Mouse (Mus musculus) limb, embryonic 11.5 days (tissue): Measurements from ENCODE around the gene Myh6. TPM values are rescaled to one million over a fixed set of nuclear protein-coding genes. Genes with fewer than 3 reads are reported as not detected.

Source experiments
- ATAC-seq: fragments of 200-750 bp; cut with Nextera tagmentation; 2 replicates; pipeline ENCODE4 v1.8.0; 2017; ENCODE audit warnings: low read depth; ENCODE audit not compliant: insufficient number of reproducible peaks, low FRiP score, low TSS enrichment
- DNase-seq: peaks from one replicate; pipeline ENCODE4 v3.0.0-alpha.2; 2015; ENCODE audit warnings: low spot score
- H3K27ac ChIP-seq: fragments of 300-500 bp; sonication (generic); replicated peaks from 2 replicates; pipeline ENCODE4 v1.5.1; 2014; ENCODE audit warnings: low read depth, mild to moderate bottlenecking, low read length
- H3K27me3 ChIP-seq: fragments of 300-500 bp; sonication (generic); 2 replicates; pipeline ENCODE4 v1.6.1; 2014; ENCODE audit warnings: mild to moderate bottlenecking, low read length, mixed read lengths; ENCODE audit not compliant: control insufficient read depth, insufficient read depth
- H3K36me3 ChIP-seq: fragments of 300-500 bp; sonication (generic); 2 replicates; pipeline ENCODE4 v1.6.1; 2014; ENCODE audit warnings: mild to moderate bottlenecking, low read length, moderate library complexity, mixed read lengths; ENCODE audit not compliant: control insufficient read depth, insufficient read depth
- H3K4me1 ChIP-seq: fragments of 300-500 bp; sonication (generic); 2 replicates; pipeline ENCODE4 v1.6.1; 2014; ENCODE audit warnings: low read length, mixed read lengths; ENCODE audit not compliant: control insufficient read depth, insufficient read depth
- H3K4me2 ChIP-seq: fragments of 300-500 bp; sonication (generic); 2 replicates; pipeline ENCODE4 v1.6.1; 2014; ENCODE audit warnings: low read depth, mild to moderate bottlenecking, moderate library complexity; ENCODE audit not compliant: severe bottlenecking
- H3K4me3 ChIP-seq: fragments of 300-500 bp; sonication (generic); 2 replicates; pipeline ENCODE4 v1.5.1; 2014; ENCODE audit warnings: low read depth, low read length
- H3K9ac ChIP-seq: fragments of 300-500 bp; sonication (generic); 2 replicates; pipeline ENCODE4 v1.6.1; 2014; ENCODE audit warnings: mild to moderate bottlenecking, low read length
- H3K9me3 ChIP-seq: fragments of 300-500 bp; sonication (generic); 2 replicates; pipeline ENCODE4 v1.6.1; 2016; ENCODE audit warnings: low read length; ENCODE audit not compliant: control insufficient read depth
- WGBS: fragments of 180-500 bp; shearing (Covaris S2); extraction: QIAGEN DNeasy Blood & Tissue Kit; methylation state at CpG from one replicate; pipeline ENCODE4 v1.1.7; 2014; 5-methylcytosine and 5-hydroxymethylcytosine counted together
- polyA plus RNA-seq: library from polyadenylated mRNA; unstranded; fragments of >200 nt; fragmentation: Nextera tagmentation; extraction: Ambion mirVana; gene quantifications from 2 replicates; pipeline ENCODE4 v1.2.1, GENCODE M21; 2014

Gene Myh6
- polyA plus RNA-seq, 1 experiment from 2014 or later = 1.7 TPM

GRCm38 (mm10) chr14:54968344-54968743 lies 1.6 kb upstream of the Myh6 start:
- Histone ChIP-seq H3K4me3 (no peak overlapping the region), H3K4me2 (no peak overlapping the region)
- ATAC-seq = no peak

GRCm38 (mm10) chr14:54967874-54968273 lies 1.1 kb upstream of the Myh6 start:
- H3K4me2 ChIP-seq = no peak overlapping the region
- 82% methylated on average over 3 of the region's 3 CpGs for WGBS
- no peaks in the 10 kb centered on the region for H3K27me3 ChIP-seq
- no peak overlapping the region for H3K4me3 ChIP-seq
- no peaks in the 10 kb centered on the region for H3K36me3 ChIP-seq
- no peak overlapping the region for H3K27ac ChIP-seq
- peaks cover 3% of the 10 kb centered on the region; the same call in 1 of the 2 replicates for H3K4me1 ChIP-seq
- ATAC-seq = no peak
- H3K9ac ChIP-seq = no peak overlapping the region
- DNase-seq = no peak
- H3K9me3 ChIP-seq = no peaks in the 10 kb centered on the region

More at GRCm38 (mm10) chr14:54968344-54968743, 1.6 kb upstream of the Myh6 start:
- Histone ChIP-seq H3K4me1 (peaks cover 3% of the 10 kb centered on the region; the same call in 1 of the 2 replicates), H3K27ac (no peak overlapping the region), H3K36me3 (no peaks in the 10 kb centered on the region), H3K27me3 (no peaks in the 10 kb centered on the region), H3K9ac (no peak overlapping the region), H3K9me3 (no peaks in the 10 kb centered on the region)
- no peak for DNase-seq

GRCm38 (mm10) chr14:54965631-54966030 lies 1.1 kb downstream of the Myh6 start:
- Histone ChIP-seq H3K9me3 (no peaks in the 10 kb centered on the region), H3K4me1 (peaks cover 3% of the 10 kb centered on the region; the same call in 1 of the 2 replicates), H3K9ac (no peak overlapping the region), H3K4me3 (no peak overlapping the region), H3K27me3 (no peaks in the 10 kb centered on the region), H3K27ac (no peak overlapping the region), H3K36me3 (no peaks in the 10 kb centered on the region), H3K4me2 (no peak overlapping the region)
- ATAC-seq (no peak), DNase-seq (no peak)
- WGBS = 53% methylated on average over 6 of the region's 6 CpGs

GRCm38 (mm10) chr14:54965044-54965443 lies 1.7 kb downstream of the Myh6 start:
- H3K27ac ChIP-seq = no peak overlapping the region
- WGBS = 77% methylated on average over 15 of the region's 15 CpGs
- no peak overlapping the region for H3K9ac ChIP-seq
- H3K36me3 ChIP-seq = no peaks in the 10 kb centered on the region
- peaks cover 3% of the 10 kb centered on the region; the same call in 1 of the 2 replicates for H3K4me1 ChIP-seq
- no peaks in the 10 kb centered on the region for H3K27me3 ChIP-seq
- H3K9me3 ChIP-seq = no peaks in the 10 kb centered on the region
- no peak overlapping the region for H3K4me2 ChIP-seq
- no peak overlapping the region for H3K4me3 ChIP-seq
- ATAC-seq (no peak), DNase-seq (no peak)

GRCm38 (mm10) chr14:54963727-54964126 lies 3.0 kb downstream of the Myh6 start:
- no peaks in the 10 kb centered on the region for H3K27me3 ChIP-seq
- H3K9ac ChIP-seq = no peak overlapping the region
- no peaks in the 10 kb centered on the region for H3K36me3 ChIP-seq
- no peak overlapping the region for H3K4me2 ChIP-seq
- 92% methylated on average over 11 of the region's 11 CpGs for WGBS
- ATAC-seq (no peak), DNase-seq (no peak)
- H3K9me3 ChIP-seq = no peaks in the 10 kb centered on the region
- H3K4me3 ChIP-seq = no peak overlapping the region
- H3K4me1 ChIP-seq = peaks cover 3% of the 10 kb centered on the region; the same call in 1 of the 2 replicates
- no peak overlapping the region for H3K27ac ChIP-seq

GRCm38 (mm10) chr14:54962714-54963113 lies 4.0 kb downstream of the Myh6 start:
- Histone ChIP-seq H3K4me2 (no peak overlapping the region), H3K27me3 (no peaks in the 10 kb centered on the region), H3K9ac (no peak overlapping the region), H3K36me3 (no peaks in the 10 kb centered on the region), H3K4me3 (no peak overlapping the region), H3K27ac (no peak overlapping the region), H3K4me1 (peaks cover 3% of the 10 kb centered on the region; the same call in 1 of the 2 replicates), H3K9me3 (no peaks in the 10 kb centered on the region)
- 92% methylated on average over 7 of the region's 7 CpGs for WGBS
- no peak for ATAC-seq
- DNase-seq = no peak

GRCm38 (mm10) chr14:54961487-54961886 lies 5.2 kb downstream of the Myh6 start:
- DNase-seq = no peak

GRCm38 (mm10) chr14:54960769-54961168 lies 6.0 kb downstream of the Myh6 start:
- Histone ChIP-seq H3K9ac (no peak overlapping the region), H3K4me1 (no peaks in the 10 kb centered on the region), H3K36me3 (no peaks in the 10 kb centered on the region), H3K27ac (no peak overlapping the region), H3K4me2 (no peak overlapping the region), H3K4me3 (no peak overlapping the region), H3K27me3 (no peaks in the 10 kb centered on the region), H3K9me3 (no peaks in the 10 kb centered on the region)
- 70% methylated on average over 10 of the region's 10 CpGs for WGBS
- ATAC-seq (no peak), DNase-seq (no peak)

More at GRCm38 (mm10) chr14:54961487-54961886, 5.2 kb downstream of the Myh6 start:
- H3K4me3 ChIP-seq = no peak overlapping the region
- no peak overlapping the region for H3K4me2 ChIP-seq
- no peaks in the 10 kb centered on the region for H3K4me1 ChIP-seq
- WGBS = 76% methylated on average over 5 of the region's 5 CpGs
- H3K9ac ChIP-seq = no peak overlapping the region
- H3K9me3 ChIP-seq = no peaks in the 10 kb centered on the region
- H3K36me3 ChIP-seq = no peaks in the 10 kb centered on the region
- no peak for ATAC-seq
- no peaks in the 10 kb centered on the region for H3K27me3 ChIP-seq
- no peak overlapping the region for H3K27ac ChIP-seq
